22 mouse cellular contexts compared by ENCODE assay signal in genomic region chrX:53176296-53176695, GRCm38 (mm10).
A peak's percentile ranks its signal among the peaks of the same experiment; 100 is the strongest.
DNase-seq lines count a peak whose midpoint lies in the region; ATAC-seq lines count a peak whose summit lies in the region.
"Had no signal": no experiment of that assay in that cellular context is flagged by ENCODE, and none has a peak within 500 bp of the region (broad histone marks: within the 10 kb centered on the region; RNA-seq: fewer than 3 reads in every experiment).

No protein-coding gene starts in this region.

- no peaks in the 10 kb centered on the region for H3K27me3 ChIP-seq in limb, embryonic 15.5 days
- H3K27me3 ChIP-seq: CH12.LX; forebrain, embryonic 15.5 days; heart, embryonic 15.5 days; hindbrain, embryonic 13.5 days had no signal

- 69% methylated on average over 5 of the region's 5 CpGs for WGBS in limb, embryonic 15.5 days

- H3K27ac ChIP-seq in limb, embryonic 15.5 days: 0 out of 2 replicates have a peak overlapping the region, but pooled peaks have one; percentile 23
- H3K27ac ChIP-seq: embryonic facial prominence, embryonic 10.5 days; forebrain, embryonic 15.5 days; heart, adult 2 months; heart, embryonic 15.5 days; hindbrain, embryonic 13.5 days; hindbrain, postnatal 0 days had no signal

- no peaks in the 10 kb centered on the region for H3K9me3 ChIP-seq in limb, embryonic 15.5 days
- H3K9me3 ChIP-seq: embryonic facial prominence, embryonic 10.5 days; forebrain, embryonic 15.5 days; heart, embryonic 15.5 days; hindbrain, embryonic 13.5 days had no signal

- intact Hi-C loops in left cerebral cortex, postnatal 4 days (cut with DNase I): no loop called here

- H3K4me2 ChIP-seq in limb, embryonic 15.5 days: no peak overlapping the region
- H3K4me2 ChIP-seq: forebrain, embryonic 15.5 days; heart, embryonic 11.5 days; heart, embryonic 15.5 days; hindbrain, embryonic 13.5 days had no signal

- ATAC-seq in limb, embryonic 15.5 days (ENCODE audit: insufficient number of reproducible peaks, low FRiP score, low TSS enrichment, low read depth): 0 out of 2 replicates have a peak, but pooled peaks have one; percentile 58
- ATAC-seq: forebrain, embryonic 15.5 days; hindbrain, postnatal 0 days had no signal

- DNase-seq in gastrocnemius, adult 18-20 months (ENCODE audit: low spot score): peak; percentile 40
- DNase-seq in gastrocnemius, postnatal 4 days (ENCODE audit: low spot score in 2 of 2): no peak
- peak; percentile 27 for DNase-seq in 3T3-L1 (ENCODE audit: low read depth, low spot score)
- DNase-seq in fat pad, adult 2 months (ENCODE audit: extremely low read depth, low read depth, low spot score): peak; percentile 33
- DNase-seq in spleen, adult 18-20 months: no peak
- no peak for DNase-seq in left cerebral cortex, postnatal 4 days
- no peak for DNase-seq in retina, embryonic 14.5 days (ENCODE audit: low spot score)
- DNase-seq: adrenal gland, adult 2 months; adrenal gland, postnatal 36 days; cerebellum, adult 2 months; cerebellum, postnatal 10 days; heart, adult 2 months; heart, postnatal 14 days had no signal

- no peaks in the 10 kb centered on the region for H3K36me3 ChIP-seq in limb, embryonic 15.5 days
- H3K36me3 ChIP-seq: embryonic facial prominence, embryonic 10.5 days; forebrain, embryonic 15.5 days; heart, embryonic 15.5 days; hindbrain, embryonic 13.5 days had no signal

- H3K4me1 ChIP-seq in limb, embryonic 15.5 days: no peaks in the 10 kb centered on the region
- H3K4me1 ChIP-seq: embryonic facial prominence, embryonic 10.5 days; forebrain, embryonic 15.5 days; heart, embryonic 15.5 days; hindbrain, embryonic 13.5 days had no signal

- H3K9ac ChIP-seq in limb, embryonic 15.5 days: no peak overlapping the region
- H3K9ac ChIP-seq: forebrain, embryonic 15.5 days; heart, embryonic 15.5 days; hindbrain, embryonic 13.5 days had no signal

- no peak overlapping the region for H3K4me3 ChIP-seq in limb, embryonic 15.5 days
- H3K4me3 ChIP-seq: embryonic facial prominence, embryonic 10.5 days; erythroblast, embryonic 14.5 days; forebrain, embryonic 15.5 days; heart, adult 2 months; heart, embryonic 15.5 days; hindbrain, embryonic 13.5 days had no signal

Comparison
In these comparisons a context has a peak if more than half of its experiments do, and no peak if none do; other contexts are left out.
1. DNase-seq: peak in gastrocnemius, adult 18-20 months (single experiment), 3T3-L1 (single experiment) and fat pad, adult 2 months (single experiment); none in gastrocnemius, postnatal 4 days (0 of 2), spleen, adult 18-20 months (0 of 2), left cerebral cortex, postnatal 4 days (single experiment) and retina, embryonic 14.5 days (single experiment).